Mouse (Mus musculus): ENCODE data around the gene Scrg1. TPM values are rescaled to one million over a fixed set of nuclear protein-coding genes. Genes with fewer than 3 reads are reported as not detected.
"Not testable (repeated sequence)": the region's sequence is repeated elsewhere in the genome, so short reads cannot be mapped to it uniquely, and the experiment has no call there.

The Scrg1 gene
- polyA plus RNA-seq, 1 experiment from 2014 or later = not detected

- no peak for DNase-seq (ENCODE audit: low spot score)
- Histone ChIP-seq H3K27ac (no peak overlapping the region), H3K4me1 (replicated peaks; ENCODE audit: insufficient read depth, low read length) (no peaks in the 10 kb centered on the region), H3K36me3 (ENCODE audit: insufficient read depth, low read length) (no peaks in the 10 kb centered on the region), H3K4me2 (ENCODE audit: low read length) (peak overlapping the region; percentile 25; the same call in 1 of the 2 replicates), H3K9me3 (replicated peaks; ENCODE audit: low read length) (no peaks in the 10 kb centered on the region), H3K9ac (ENCODE audit: low read depth, low read length) (no peak overlapping the region), H3K4me3 (replicated peaks; ENCODE audit: low read depth, low read length) (no peak overlapping the region), H3K27me3 (ENCODE audit: insufficient read depth, low read length) (no peaks in the 10 kb centered on the region)
- no peak for TF ChIP-seq CTCF (IDR thresholded peaks at IDR 0.05; ENCODE audit: low read depth)
- 71% methylated on average over 8 of the region's 8 CpGs for WGBS
- no peak for ATAC-seq (replicated peaks; ENCODE audit: low FRiP score, low read depth)
These were observed 42.7 kb downstream of the Scrg1 start for GRCm38 (mm10) chr8:57498494-57498846.

- no peak for DNase-seq (ENCODE audit: low spot score)
- no peak overlapping the region for H3K4me3 ChIP-seq (replicated peaks; ENCODE audit: low read depth, low read length)
These were observed 43.3 kb downstream of the Scrg1 start for GRCm38 (mm10) chr8:57498847-57499511.

GRCm38 (mm10) chr8:57503641-57504040, 47.9 kb downstream of the Scrg1 start:
- no peak overlapping the region for H3K9ac ChIP-seq (ENCODE audit: low read depth, low read length)
- H3K27ac ChIP-seq = no peak overlapping the region
- H3K4me1 ChIP-seq (replicated peaks; ENCODE audit: insufficient read depth, low read length) = no peaks in the 10 kb centered on the region
- H3K9me3 ChIP-seq (replicated peaks; ENCODE audit: low read length) = no peaks in the 10 kb centered on the region
- no peak overlapping the region for H3K4me2 ChIP-seq (ENCODE audit: low read length)
- no peaks in the 10 kb centered on the region for H3K36me3 ChIP-seq (ENCODE audit: insufficient read depth, low read length)
- peak; percentile 40 for DNase-seq (ENCODE audit: low spot score)
- ATAC-seq (replicated peaks; ENCODE audit: low FRiP score, low read depth) = no peak
- 54% methylated on average over 5 of the region's 5 CpGs for WGBS
- H3K27me3 ChIP-seq (ENCODE audit: insufficient read depth, low read length) = no peaks in the 10 kb centered on the region
- no peak overlapping the region for H3K4me3 ChIP-seq (replicated peaks; ENCODE audit: low read depth, low read length)
- peak; percentile 90 for TF ChIP-seq CTCF (IDR thresholded peaks at IDR 0.05; ENCODE audit: low read depth)

More at GRCm38 (mm10) chr8:57498847-57499511, 43.3 kb downstream of the Scrg1 start:
- TF ChIP-seq CTCF (IDR thresholded peaks at IDR 0.05; ENCODE audit: low read depth) = no peak
- WGBS = 54% methylated on average over 17 of the region's 17 CpGs
- Histone ChIP-seq H3K4me1 (replicated peaks; ENCODE audit: insufficient read depth, low read length) (no peaks in the 10 kb centered on the region), H3K27ac (no peak overlapping the region), H3K4me2 (ENCODE audit: low read length) (peak overlapping the region; percentile 25; the same call in 1 of the 2 replicates), H3K9me3 (replicated peaks; ENCODE audit: low read length) (no peaks in the 10 kb centered on the region), H3K27me3 (ENCODE audit: insufficient read depth, low read length) (no peaks in the 10 kb centered on the region), H3K9ac (ENCODE audit: low read depth, low read length) (no peak overlapping the region), H3K36me3 (ENCODE audit: insufficient read depth, low read length) (no peaks in the 10 kb centered on the region)
- no peak for ATAC-seq (replicated peaks; ENCODE audit: low FRiP score, low read depth)

- H3K27ac ChIP-seq; H3K9me3 ChIP-seq (replicated peaks; ENCODE audit: low read length); ATAC-seq (replicated peaks; ENCODE audit: low FRiP score, low read depth); H3K27me3 ChIP-seq (ENCODE audit: insufficient read depth, low read length); H3K4me1 ChIP-seq (replicated peaks; ENCODE audit: insufficient read depth, low read length); H3K4me2 ChIP-seq (ENCODE audit: low read length); DNase-seq (ENCODE audit: low spot score); H3K9ac ChIP-seq (ENCODE audit: low read depth, low read length); H3K36me3 ChIP-seq (ENCODE audit: insufficient read depth, low read length); H3K4me3 ChIP-seq (replicated peaks; ENCODE audit: low read depth, low read length): not testable (repeated sequence)
- WGBS = 76% methylated on average over 1 of the region's 1 CpGs
These were observed 49.8 kb downstream of the Scrg1 start for GRCm38 (mm10) chr8:57505500-57505899.

- DNase-seq (ENCODE audit: low spot score) (no peak), ATAC-seq (replicated peaks; ENCODE audit: low FRiP score, low read depth) (no peak)
- H3K27me3 ChIP-seq (ENCODE audit: insufficient read depth, low read length) = no peaks in the 10 kb centered on the region
- no peak overlapping the region for H3K4me2 ChIP-seq (ENCODE audit: low read length)
- TF ChIP-seq CTCF (IDR thresholded peaks at IDR 0.05; ENCODE audit: low read depth) = no peak
- H3K4me3 ChIP-seq (replicated peaks; ENCODE audit: low read depth, low read length) = no peak overlapping the region
- no peak overlapping the region for H3K27ac ChIP-seq
- H3K9me3 ChIP-seq (replicated peaks; ENCODE audit: low read length) = no peaks in the 10 kb centered on the region
- no peaks in the 10 kb centered on the region for H3K36me3 ChIP-seq (ENCODE audit: insufficient read depth, low read length)
- 89% methylated on average over 4 of the region's 4 CpGs for WGBS
- no peaks in the 10 kb centered on the region for H3K4me1 ChIP-seq (replicated peaks; ENCODE audit: insufficient read depth, low read length)
- no peak overlapping the region for H3K9ac ChIP-seq (ENCODE audit: low read depth, low read length)
These were observed 51.9 kb downstream of the Scrg1 start for GRCm38 (mm10) chr8:57507556-57508063.

GRCm38 (mm10) chr8:57508657-57509056, 52.9 kb downstream of the Scrg1 start:
- WGBS = 81% methylated on average over 4 of the region's 4 CpGs

More at GRCm38 (mm10) chr8:57508657-57509056, 52.9 kb downstream of the Scrg1 start:
- Histone ChIP-seq H3K9me3 (replicated peaks; ENCODE audit: low read length) (no peaks in the 10 kb centered on the region), H3K4me2 (ENCODE audit: low read length) (no peak overlapping the region), H3K4me3 (replicated peaks; ENCODE audit: low read depth, low read length) (no peak overlapping the region), H3K27ac (no peak overlapping the region), H3K4me1 (replicated peaks; ENCODE audit: insufficient read depth, low read length) (no peaks in the 10 kb centered on the region), H3K9ac (ENCODE audit: low read depth, low read length) (no peak overlapping the region), H3K36me3 (ENCODE audit: insufficient read depth, low read length) (peaks cover 3% of the 10 kb centered on the region; the same call in 1 of the 2 replicates), H3K27me3 (ENCODE audit: insufficient read depth, low read length) (no peaks in the 10 kb centered on the region)
- DNase-seq (ENCODE audit: low spot score) = peak; percentile 33
- TF ChIP-seq CTCF (IDR thresholded peaks at IDR 0.05; ENCODE audit: low read depth) = no peak
- ATAC-seq (replicated peaks; ENCODE audit: low FRiP score, low read depth) = no peak
